Mouse (Mus musculus) E14TG2a.4 (cell line): ENCODE measurements at regions not wholly inside any gene's neighbourhood (a gene's known extent, or its start where the extent isn't known, plus 50 kb on each side); places are given as distances from the start of the nearest gene placed in this dataset.
"Not testable (repeated sequence)": the region's sequence is repeated elsewhere in the genome, so short reads cannot be mapped to it uniquely, and the experiment has no call there.

Experiments used
- CTCF ChIP-seq: conservative IDR thresholded peaks from 2 replicates; pipeline ENCODE4 v1.5.1; 2014; ENCODE audit warnings: low read length
- POU5F1 ChIP-seq: IDR thresholded peaks from 2 replicates; pipeline ENCODE4 v1.6.1; 2014; ENCODE audit warnings: low read length, borderline replicate concordance

- not testable (repeated sequence) for TF ChIP-seq CTCF, POU5F1
Observed at GRCm38 (mm10) chr19:9606661-9607060, 240.7 kb upstream of the Scgb2a2 start.
